Mouse (Mus musculus) spleen, adult 2 months (tissue): Measurements from ENCODE around the gene Ccdc174.

Experiments used
- CTCF ChIP-seq: fragments of 200-500 bp; IDR thresholded peaks from 2 replicates; pipeline ENCODE4 v1.5.1; 2011; ENCODE audit warnings: mild to moderate bottlenecking, inconsistent platforms; ENCODE audit not compliant: insufficient read depth, insufficient read length, insufficient replicate concordance; ENCODE audit errors: extremely low read depth
- POLR2A ChIP-seq: fragments of 200-500 bp; IDR thresholded peaks from 2 replicates; pipeline ENCODE4 v1.6.1; 2011; ENCODE audit warnings: low read depth, low read length, inconsistent platforms

DNA sequence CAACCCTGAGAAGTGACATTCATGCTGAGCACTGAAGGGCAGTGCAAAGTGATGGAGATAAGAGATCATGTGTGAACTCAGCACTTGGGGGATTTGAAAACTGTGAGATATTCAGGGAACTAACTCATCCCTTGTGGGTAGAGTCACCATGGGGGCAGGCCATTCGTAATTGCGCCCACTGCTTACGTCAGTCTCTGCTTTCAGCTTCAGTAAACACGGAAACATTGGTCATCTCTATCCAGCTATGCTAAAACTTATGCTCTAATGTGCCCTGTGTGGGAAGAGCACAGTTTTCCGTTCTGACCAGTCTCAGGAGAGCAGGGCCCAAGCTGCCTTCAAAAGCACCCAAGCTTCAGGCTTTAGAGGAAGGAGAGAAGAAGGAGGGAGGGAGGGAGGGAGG is 19.5 kb upstream of the Ccdc174 start:
- no peak for TF ChIP-seq CTCF
- no peak for TF ChIP-seq POLR2A
